Mouse (Mus musculus) bone marrow, adult 2 months (tissue): ENCODE data around the gene Sesn3.
"Not testable (repeated sequence)": the region's sequence is repeated elsewhere in the genome, so short reads cannot be mapped to it uniquely, and the experiment has no call there.

ENCODE experiments used
- CTCF ChIP-seq: fragments of 200-500 bp; IDR thresholded peaks from 2 replicates; pipeline ENCODE4 v1.5.1; 2011; ENCODE audit warnings: low read length, control low read depth; ENCODE audit not compliant: control insufficient read depth, insufficient read depth
- POLR2A ChIP-seq: fragments of 200-500 bp; IDR thresholded peaks from 2 replicates; pipeline ENCODE4 v1.6.1; 2011; ENCODE audit warnings: low read depth, mild to moderate bottlenecking, control low read depth, low read length, borderline replicate concordance; ENCODE audit not compliant: control insufficient read depth

GRCm38 (mm10) chr9:14241003-14241402, 33.9 kb upstream of the Sesn3 start:
- TF ChIP-seq POLR2A, CTCF: not testable (repeated sequence)
